Mouse (Mus musculus) limb, embryonic 14.5 days (tissue): ENCODE measurements around the gene Defb23. TPM values are rescaled to one million over a fixed set of nuclear protein-coding genes. Genes with fewer than 3 reads are reported as not detected.

ENCODE experiments used
- ATAC-seq: fragments of 200-750 bp; cut with Nextera tagmentation; 2 replicates; pipeline ENCODE4 v1.8.0; 2017; ENCODE audit warnings: low read depth, moderate number of reproducible peaks, moderate TSS enrichment; ENCODE audit not compliant: low FRiP score
- DNase-seq: peaks from one replicate; pipeline ENCODE4 v3.0.0-alpha.2; 2015; ENCODE audit warnings: low spot score
- H3K27ac ChIP-seq: fragments of 300-500 bp; sonication (generic); replicated peaks from 2 replicates; pipeline ENCODE4 v1.5.1; 2014; ENCODE audit warnings: low read depth, mild to moderate bottlenecking, low read length, moderate library complexity, mixed read lengths
- H3K27me3 ChIP-seq: fragments of 300-500 bp; sonication (generic); 2 replicates; pipeline ENCODE4 v1.6.1; 2014; ENCODE audit warnings: low read length, mixed read lengths; ENCODE audit not compliant: control insufficient read depth, insufficient read depth
- H3K36me3 ChIP-seq: fragments of 300-500 bp; sonication (generic); 2 replicates; pipeline ENCODE4 v1.6.1; 2014; ENCODE audit warnings: mild to moderate bottlenecking, low read length, moderate library complexity, mixed read lengths; ENCODE audit not compliant: control insufficient read depth, insufficient read depth
- H3K4me1 ChIP-seq: fragments of 300-500 bp; sonication (generic); 2 replicates; pipeline ENCODE4 v1.6.1; 2014; ENCODE audit warnings: antibody characterized with exemption, low read length, mixed read lengths; ENCODE audit not compliant: control insufficient read depth, insufficient read depth
- H3K4me2 ChIP-seq: fragments of 300-500 bp; sonication (generic); replicated peaks from 2 replicates; pipeline ENCODE4 v1.6.1; 2014; ENCODE audit warnings: low read depth, mild to moderate bottlenecking, low read length, moderate library complexity; ENCODE audit not compliant: severe bottlenecking
- H3K4me3 ChIP-seq: fragments of 300-500 bp; sonication (generic); replicated peaks from 2 replicates; pipeline ENCODE4 v1.5.1; 2014; ENCODE audit warnings: low read length
- H3K9ac ChIP-seq: fragments of 300-500 bp; sonication (generic); 2 replicates; pipeline ENCODE4 v1.6.1; 2014; ENCODE audit warnings: mild to moderate bottlenecking, low read depth, low read length, moderate library complexity; ENCODE audit not compliant: severe bottlenecking
- H3K9me3 ChIP-seq: fragments of 300-500 bp; sonication (generic); 2 replicates; pipeline ENCODE4 v1.6.1; 2016; ENCODE audit warnings: low read length; ENCODE audit not compliant: control insufficient read depth
- POLR2A ChIP-seq: fragments of 200-500 bp; IDR thresholded peaks from 2 replicates; pipeline ENCODE4 v1.8.0; 2012; ENCODE audit warnings: inconsistent platforms, mild to moderate bottlenecking, moderate library complexity, borderline replicate concordance; ENCODE audit not compliant: insufficient read depth, insufficient read length; ENCODE audit errors: extremely low read depth
- WGBS: fragments of 180-500 bp; shearing (Covaris S2); extraction: QIAGEN DNeasy Blood & Tissue Kit; methylation state at CpG from one replicate; pipeline ENCODE4 v1.1.7; 2014; 5-methylcytosine and 5-hydroxymethylcytosine counted together
- polyA plus RNA-seq, 2 experiments: library from polyadenylated mRNA; depleted of rRNA in 1 of 2; stranded (reverse) in 1 of 2; unstranded in 1 of 2; fragments of >200 nt; fragmentation: Nextera tagmentation in 1 of 2; extraction: Ambion mirVana in 1 of 2; gene quantifications; 2 replicates each; pipeline versions ENCODE4 v1.2.1 to v1.2.3; 2012 to 2014

The Defb23 gene
- polyA plus RNA-seq, 2 experiments: not detected

DNA sequence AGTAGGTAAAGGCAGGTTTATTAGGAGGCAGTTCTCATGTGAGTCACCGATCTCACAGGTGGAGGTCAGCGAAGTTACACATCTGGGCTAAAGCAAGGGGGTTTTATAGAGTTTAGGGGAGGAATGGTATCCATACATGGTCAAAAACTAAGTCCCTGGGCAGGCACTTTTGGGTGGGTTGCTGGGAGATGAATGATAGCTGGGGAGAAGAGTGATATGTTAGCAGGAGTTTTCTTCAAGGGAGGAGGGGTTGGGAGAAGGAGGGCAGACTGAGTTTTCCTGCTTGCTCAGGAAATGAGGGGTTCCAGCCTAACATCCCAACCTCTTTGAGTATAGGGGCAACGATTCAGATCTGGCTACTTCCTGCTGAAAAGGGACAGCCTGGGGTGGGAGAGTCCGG is 49.1 kb downstream of the Defb23 start, which contains the start of gene 6820408C15Rik:
Gene 6820408C15Rik, plus strand, starts transcription at position 301 of the 400 bp plus-strand sequence.
- H3K27me3 ChIP-seq: no peaks in the 10 kb centered on the region
- ATAC-seq (no peak), DNase-seq (no peak)
- H3K9me3 ChIP-seq: peaks cover 7% of the 10 kb centered on the region; the same call in 1 of the 2 replicates
- TF ChIP-seq POLR2A: no peak
- H3K4me3 ChIP-seq: peak within 1 kb of the TSS; percentile 96
- 19% methylated on average over 4 of the region's 4 CpGs for WGBS
- H3K27ac ChIP-seq: peak within 1 kb of the TSS; percentile 98
- H3K4me1 ChIP-seq: peaks cover 16% of the 10 kb centered on the region
- peaks cover 4% of the 10 kb centered on the region; the same call in 1 of the 2 replicates for H3K36me3 ChIP-seq
- H3K9ac ChIP-seq: peak within 1 kb of the TSS; percentile 98
- H3K4me2 ChIP-seq: peak within 1 kb of the TSS; percentile 86

DNA sequence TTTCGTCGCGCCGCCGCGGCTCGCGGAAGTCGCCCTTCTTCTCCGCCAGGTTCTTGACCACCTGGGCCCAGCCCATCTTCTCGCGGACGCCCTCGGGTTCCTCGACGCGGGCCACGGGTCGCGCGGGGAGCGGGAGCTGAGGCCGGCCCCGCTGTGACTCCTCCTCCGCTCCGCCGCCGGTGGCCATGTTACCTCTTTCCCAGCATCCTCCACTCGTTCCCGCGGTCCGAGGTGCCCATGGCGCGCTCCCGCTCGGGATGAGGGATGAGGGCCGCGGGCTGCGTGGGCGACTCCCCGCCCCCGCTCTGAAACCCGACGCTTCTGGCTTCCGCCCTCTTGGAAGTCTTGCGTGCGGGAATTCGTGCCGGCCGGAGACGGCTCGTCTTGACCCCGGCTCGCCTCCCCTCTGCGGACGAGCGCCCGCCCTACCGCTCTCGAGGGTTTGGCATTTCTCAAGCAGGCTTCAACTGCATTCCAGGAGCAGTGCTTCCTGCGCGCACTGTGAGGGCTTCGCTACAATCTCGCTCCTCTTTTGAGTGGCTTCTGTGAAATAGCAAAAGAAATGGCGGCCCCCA is 49.7 kb downstream of the Defb23 start, which contains the start of gene Zcchc3:
Gene Zcchc3, minus strand, starts transcription at position 437 of the 575 bp plus-strand sequence.
- H3K36me3 ChIP-seq: peaks cover 4% of the 10 kb centered on the region; the same call in 1 of the 2 replicates
- H3K27ac ChIP-seq: peak within 1 kb of the TSS; percentile 98
- peak within 1 kb of the TSS; percentile 86 for H3K4me2 ChIP-seq
- WGBS: under 1% methylated on average over 54 of the region's 65 CpGs
- H3K9me3 ChIP-seq: peaks cover 7% of the 10 kb centered on the region; the same call in 1 of the 2 replicates
- H3K4me1 ChIP-seq: peaks cover 22% of the 10 kb centered on the region
- H3K9ac ChIP-seq: peak within 1 kb of the TSS; percentile 98
- ATAC-seq (peak; percentile 85), DNase-seq (peak; percentile 92)
- TF ChIP-seq POLR2A: peak; percentile 49; the same call in 1 of the 2 replicates
- H3K27me3 ChIP-seq: no peaks in the 10 kb centered on the region
- peak within 1 kb of the TSS; percentile 96 for H3K4me3 ChIP-seq

GRCm38 (mm10) chr2:152413765-152414584 is 50.4 kb downstream of the Defb23 start:
- peaks cover 22% of the 10 kb centered on the region for H3K4me1 ChIP-seq
- peak overlapping the region; percentile 86 for H3K4me2 ChIP-seq
- H3K36me3 ChIP-seq: peaks cover 4% of the 10 kb centered on the region; the same call in 1 of the 2 replicates
- peak overlapping the region; percentile 98 for H3K27ac ChIP-seq
- H3K9ac ChIP-seq: peak overlapping the region; percentile 98
- peaks cover 7% of the 10 kb centered on the region; the same call in 1 of the 2 replicates for H3K9me3 ChIP-seq
- no peak for TF ChIP-seq POLR2A
- H3K27me3 ChIP-seq: no peaks in the 10 kb centered on the region
- WGBS: under 1% methylated on average over 68 of the region's 86 CpGs
- H3K4me3 ChIP-seq: peak overlapping the region; percentile 96
- ATAC-seq: no peak
- DNase-seq: no peak

DNA sequence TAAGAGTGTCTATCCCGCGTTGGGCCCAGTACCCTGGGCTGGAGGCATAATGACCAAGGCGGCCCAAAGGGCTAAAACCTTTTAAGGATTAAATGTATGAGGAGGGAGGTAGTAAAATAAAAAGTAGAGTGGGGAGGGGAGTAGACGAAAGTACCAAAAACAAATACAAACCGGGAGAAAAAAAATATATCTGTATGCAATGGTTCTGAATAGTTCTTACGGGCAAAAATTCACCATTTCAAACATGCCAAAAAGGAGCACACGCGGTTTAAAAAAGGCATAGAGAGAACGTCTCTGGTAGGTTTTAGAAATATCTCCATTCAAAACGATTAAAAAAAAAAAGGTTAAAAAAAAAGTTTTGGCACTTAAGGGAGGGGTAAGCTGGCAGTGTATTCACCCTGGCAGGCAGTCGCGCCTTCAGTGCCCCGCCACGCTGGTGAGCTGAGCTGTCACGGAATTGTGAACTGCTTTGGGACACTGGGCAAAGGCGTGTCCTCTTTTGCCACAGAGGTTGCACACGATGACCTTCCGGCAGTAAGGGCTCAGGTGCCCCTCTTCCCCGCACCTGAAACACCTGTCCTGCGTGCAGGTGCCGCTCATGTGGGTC is 51.2 kb downstream of the Defb23 start:
- peaks cover 4% of the 10 kb centered on the region; the same call in 1 of the 2 replicates for H3K36me3 ChIP-seq
- H3K4me3 ChIP-seq: peak overlapping the region; percentile 96
- peak overlapping the region; percentile 98 for H3K9ac ChIP-seq
- H3K9me3 ChIP-seq: peaks cover 7% of the 10 kb centered on the region; the same call in 1 of the 2 replicates
- H3K27me3 ChIP-seq: no peaks in the 10 kb centered on the region
- DNase-seq (no peak), ATAC-seq (no peak)
- H3K4me1 ChIP-seq: peaks cover 22% of the 10 kb centered on the region
- no peak for TF ChIP-seq POLR2A
- H3K4me2 ChIP-seq: peak overlapping the region; percentile 86
- WGBS: 2% methylated on average over 21 of the region's 21 CpGs
- peak overlapping the region; percentile 98; the same call in 1 of the 2 replicates for H3K27ac ChIP-seq
